Mouse (Mus musculus) small intestine, adult 2 months (tissue): ENCODE results near the gene Golim4. TPM values are rescaled to one million over a fixed set of nuclear protein-coding genes. Genes with fewer than 3 reads are reported as not detected.

ENCODE experiments used
- H3K27ac ChIP-seq: fragments of 200-500 bp; 2 replicates; pipeline ENCODE4 v1.5.1; 2012; ENCODE audit warnings: low read depth, low read length, control low read depth, inconsistent platforms; ENCODE audit not compliant: insufficient read depth
- H3K27me3 ChIP-seq: fragments of 200-500 bp; 2 replicates; pipeline ENCODE4 v1.6.1; 2012; ENCODE audit warnings: mild to moderate bottlenecking, moderate library complexity, low read length, inconsistent platforms; ENCODE audit not compliant: control insufficient read depth, insufficient read depth
- H3K36me3 ChIP-seq: fragments of 200-500 bp; 2 replicates; pipeline ENCODE4 v1.6.1; 2012; ENCODE audit warnings: mild to moderate bottlenecking, low read length, control low read depth, inconsistent platforms; ENCODE audit not compliant: control insufficient read depth, insufficient read depth
- H3K4me1 ChIP-seq: fragments of 200-500 bp; 2 replicates; pipeline ENCODE4 v1.6.1; 2012; ENCODE audit warnings: low read length, inconsistent platforms, mixed read lengths; ENCODE audit not compliant: control insufficient read depth, insufficient read depth, insufficient read length
- H3K4me3 ChIP-seq: fragments of 200-500 bp; 2 replicates; pipeline ENCODE4 v1.5.1; 2012; ENCODE audit warnings: low read depth, mild to moderate bottlenecking, control low read depth, inconsistent platforms, low read length, moderate library complexity
- CTCF ChIP-seq: fragments of 200-500 bp; IDR thresholded peaks from 2 replicates; pipeline ENCODE4 v1.5.1; 2012; ENCODE audit warnings: low read depth, mild to moderate bottlenecking, control low read depth, inconsistent platforms, low read length, moderate library complexity, mixed read lengths; ENCODE audit not compliant: insufficient replicate concordance, insufficient read length; ENCODE audit errors: extremely low read depth
- POLR2A ChIP-seq: fragments of 200-500 bp; IDR thresholded peaks from 2 replicates; pipeline ENCODE4 v1.6.1; 2012; ENCODE audit warnings: low read depth, mild to moderate bottlenecking, control low read depth, inconsistent platforms, low read length, moderate library complexity
- WGBS: fragments of 180-500 bp; shearing (Covaris S2); methylation state at CpG from one replicate; pipeline ENCODE4 v1.1.7; 2018; 5-methylcytosine and 5-hydroxymethylcytosine counted together
- polyA plus RNA-seq: library from polyadenylated mRNA; depleted of rRNA; stranded (reverse); fragments of >200 nt; gene quantifications from 2 replicates; pipeline ENCODE4 v1.2.3, GENCODE M21; 2012

The Golim4 gene
- polyA plus RNA-seq, 1 experiment = 41.8 TPM

GRCm38 (mm10) chr3:75889323-75889722 lies 67.4 kb downstream of the Golim4 start:
- peaks cover 46% of the 10 kb centered on the region for H3K36me3 ChIP-seq
- no peak overlapping the region for H3K4me3 ChIP-seq
- 86% methylated on average over 1 of the region's 1 CpGs for WGBS
- H3K27ac ChIP-seq = no peak overlapping the region
- no peaks in the 10 kb centered on the region for H3K27me3 ChIP-seq
- TF ChIP-seq POLR2A (no peak), CTCF (no peak)
- H3K4me1 ChIP-seq = no peaks in the 10 kb centered on the region

GRCm38 (mm10) chr3:75881582-75881981 lies 75.2 kb downstream of the Golim4 start:
- WGBS = 94% methylated on average over 1 of the region's 1 CpGs
- Histone ChIP-seq H3K36me3 (peaks cover 39% of the 10 kb centered on the region), H3K4me3 (no peak overlapping the region), H3K4me1 (no peaks in the 10 kb centered on the region), H3K27ac (no peak overlapping the region), H3K27me3 (no peaks in the 10 kb centered on the region)
- no peak for TF ChIP-seq POLR2A
- TF ChIP-seq CTCF = no peak

DNA sequence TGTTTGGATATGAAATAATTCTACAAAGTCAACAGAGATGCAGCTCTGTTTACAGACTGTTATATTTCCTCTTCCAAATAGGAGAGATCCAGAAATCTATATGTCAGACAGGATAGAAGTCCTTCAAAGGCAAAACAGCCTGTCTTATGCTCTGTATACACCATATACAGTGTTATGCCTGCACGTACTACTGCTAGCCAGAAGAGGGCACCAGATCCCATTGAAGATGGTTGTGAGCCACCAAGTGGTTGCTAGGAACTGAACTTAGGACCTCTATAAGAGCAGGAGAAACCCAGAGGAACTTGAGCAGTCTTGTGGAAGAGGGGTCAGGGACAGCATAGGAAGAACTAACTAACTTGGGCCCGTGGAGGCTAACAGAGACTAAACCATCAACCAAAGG lies 77.5 kb downstream of the Golim4 start:
- H3K27me3 ChIP-seq = no peaks in the 10 kb centered on the region
- H3K4me1 ChIP-seq = no peaks in the 10 kb centered on the region
- 91% methylated on average over 2 of the region's 2 CpGs for WGBS
- H3K36me3 ChIP-seq = peaks cover 28% of the 10 kb centered on the region
- no peak overlapping the region for H3K27ac ChIP-seq
- no peak for TF ChIP-seq POLR2A
- TF ChIP-seq CTCF = no peak
- no peak overlapping the region for H3K4me3 ChIP-seq

DNA sequence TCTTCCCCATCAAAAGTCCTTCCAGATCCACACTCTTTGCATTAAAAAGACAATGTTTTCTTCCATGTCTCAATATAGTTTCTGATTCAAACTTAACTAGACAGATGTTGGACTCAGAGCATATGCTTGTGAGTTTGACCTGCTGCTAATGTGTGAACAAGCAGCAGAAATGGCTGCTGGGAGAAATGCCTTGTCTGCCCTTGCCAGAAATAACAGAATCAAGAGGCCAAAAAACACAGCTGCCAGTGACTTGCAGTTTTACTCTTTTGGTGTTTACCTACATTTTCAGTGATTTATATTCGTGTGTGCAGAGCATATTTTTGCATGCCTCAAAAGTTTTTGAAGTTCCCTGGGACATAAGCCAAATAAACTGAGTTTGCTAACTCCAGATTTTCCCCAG lies 87.9 kb downstream of the Golim4 start:
- WGBS = 24% methylated on average over 1 of the region's 1 CpGs
- H3K36me3 ChIP-seq = no peaks in the 10 kb centered on the region
- no peak overlapping the region for H3K27ac ChIP-seq
- TF ChIP-seq CTCF (no peak), POLR2A (no peak)
- no peaks in the 10 kb centered on the region for H3K4me1 ChIP-seq
- H3K4me3 ChIP-seq = no peak overlapping the region
- no peaks in the 10 kb centered on the region for H3K27me3 ChIP-seq

- Histone ChIP-seq H3K36me3 (no peaks in the 10 kb centered on the region), H3K4me1 (no peaks in the 10 kb centered on the region), H3K4me3 (no peak overlapping the region), H3K27ac (no peak overlapping the region), H3K27me3 (no peaks in the 10 kb centered on the region)
- TF ChIP-seq CTCF (no peak), POLR2A (no peak)
- 20% methylated on average over 2 of the region's 2 CpGs for WGBS
Measured at GRCm38 (mm10) chr3:75864203-75864602, 92.5 kb downstream of the Golim4 start.

DNA sequence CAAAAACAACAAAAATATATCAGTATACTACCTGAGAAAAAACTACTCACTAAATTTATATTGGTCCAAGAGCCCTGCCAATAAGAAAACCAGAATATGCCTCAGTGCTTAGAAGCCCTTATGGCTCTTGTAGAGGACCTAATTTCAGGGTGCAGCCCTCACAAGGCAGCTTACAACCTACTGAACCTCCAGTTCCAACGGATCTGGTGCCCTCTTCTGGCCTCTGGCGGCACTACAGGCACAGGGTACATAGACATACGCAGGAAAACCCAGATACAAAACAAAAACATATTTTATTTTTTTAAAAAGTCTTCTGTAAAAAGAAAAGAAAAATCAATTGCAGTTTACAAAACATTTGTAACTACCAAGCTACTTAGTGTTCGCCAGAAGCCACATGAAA lies 95.1 kb downstream of the Golim4 start:
- no peaks in the 10 kb centered on the region for H3K36me3 ChIP-seq
- H3K4me1 ChIP-seq = no peaks in the 10 kb centered on the region
- no peaks in the 10 kb centered on the region for H3K27me3 ChIP-seq
- peak; percentile 76; the same call in 1 of the 2 replicates for TF ChIP-seq CTCF
- TF ChIP-seq POLR2A = no peak
- no peak overlapping the region for H3K27ac ChIP-seq
- 32% methylated on average over 4 of the region's 4 CpGs for WGBS
- H3K4me3 ChIP-seq = no peak overlapping the region

DNA sequence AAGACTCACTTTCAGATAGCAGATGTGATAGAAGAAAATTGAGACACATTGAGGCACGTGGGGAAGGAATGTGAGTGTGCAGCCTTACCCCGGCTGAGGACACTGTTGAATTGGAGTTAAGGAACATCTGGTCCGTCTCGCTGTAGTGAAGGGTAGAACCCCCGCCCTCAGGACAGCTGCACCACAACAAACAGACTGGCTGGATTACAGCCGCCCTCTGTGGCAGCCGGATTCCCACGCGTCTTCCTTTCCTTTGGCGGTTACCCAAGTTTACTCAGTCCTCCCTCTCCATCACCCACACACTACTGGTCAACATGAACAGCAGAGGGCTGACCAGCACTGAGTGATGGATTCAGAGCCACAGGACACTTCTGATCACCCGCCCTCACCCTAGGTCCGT lies 96.0 kb downstream of the Golim4 start:
- Histone ChIP-seq H3K27me3 (no peaks in the 10 kb centered on the region), H3K36me3 (no peaks in the 10 kb centered on the region), H3K4me1 (no peaks in the 10 kb centered on the region), H3K27ac (no peak overlapping the region), H3K4me3 (no peak overlapping the region)
- WGBS = 59% methylated on average over 12 of the region's 12 CpGs
- no peak for TF ChIP-seq CTCF
- no peak for TF ChIP-seq POLR2A
